Mouse (Mus musculus): ENCODE measurements around the gene Gm21936. TPM values are rescaled to one million over a fixed set of nuclear protein-coding genes. Genes with fewer than 3 reads are reported as not detected.
"Not testable (repeated sequence)": the region's sequence is repeated elsewhere in the genome, so short reads cannot be mapped to it uniquely, and the experiment has no call there.

Gm21936 gene
- polyA plus RNA-seq (2015; fragmentation: Nextera tagmentation; extraction: Ambion mirVana), result not detected in 2 replicates

DNA sequence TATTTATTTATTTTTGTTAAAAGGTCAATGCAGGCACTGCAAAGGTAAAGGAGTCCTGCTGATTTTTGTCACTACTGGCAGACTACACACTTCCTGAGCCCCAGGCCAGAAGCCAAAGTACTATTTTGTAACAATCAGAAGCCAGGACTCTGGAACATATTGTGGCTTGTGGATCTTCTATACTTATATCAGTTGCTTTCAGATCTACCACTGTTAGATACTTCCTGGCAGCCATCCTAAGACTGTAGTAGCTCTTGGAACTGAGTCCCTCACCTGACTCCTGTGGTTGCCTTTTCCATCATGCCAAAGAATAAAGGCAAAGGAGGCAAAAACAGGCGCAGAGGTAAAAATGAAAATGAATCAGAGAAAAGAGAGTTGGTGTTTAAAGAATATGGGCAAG lies at the start of gene Gm21936:
TSS of gene Gm21936 (plus strand) at position 301 of the 400 bp plus-strand sequence.
- H3K27me3 ChIP-seq (replicated peaks); H3K4me3 ChIP-seq (replicated peaks); H3K4me1 ChIP-seq; H3K4me2 ChIP-seq; ATAC-seq (ENCODE audit: insufficient read depth, low FRiP score, low read depth); H3K9me3 ChIP-seq; H3K27ac ChIP-seq; H3K36me3 ChIP-seq; H3K9ac ChIP-seq: not testable (repeated sequence)
- WGBS, result 88% methylated on average over 1 of the region's 1 CpGs

- not testable (repeated sequence) for H3K27me3 ChIP-seq (replicated peaks); ATAC-seq (ENCODE audit: insufficient read depth, low FRiP score, low read depth)
Measured at GRCm38 (mm10) chr12:87775655-87776054, 19.7 kb upstream of the Gm21936 start, which contains the start of gene Gm21319. Gene Gm21319, minus strand, starts transcription at chr12:87775755.

GRCm38 (mm10) chr12:87797971-87798370 lies 2.7 kb downstream of the Gm21936 start:
- H3K4me3 ChIP-seq (replicated peaks); H3K27me3 ChIP-seq (replicated peaks); ATAC-seq (ENCODE audit: insufficient read depth, low FRiP score, low read depth); H3K27ac ChIP-seq; H3K9me3 ChIP-seq; H3K4me1 ChIP-seq; H3K36me3 ChIP-seq; H3K9ac ChIP-seq; H3K4me2 ChIP-seq: not testable (repeated sequence)
- 93% methylated on average over 5 of the region's 5 CpGs for WGBS

More at GRCm38 (mm10) chr12:87775655-87776054, 19.7 kb upstream of the Gm21936 start, which contains the start of gene Gm21319:
- 84% methylated on average over 4 of the region's 4 CpGs for WGBS
- H3K36me3 ChIP-seq; H3K9me3 ChIP-seq; H3K4me2 ChIP-seq; H3K9ac ChIP-seq; H3K4me1 ChIP-seq; H3K4me3 ChIP-seq (replicated peaks); H3K27ac ChIP-seq: not testable (repeated sequence)

- not testable (repeated sequence) for H3K27ac ChIP-seq; H3K4me3 ChIP-seq (replicated peaks); H3K36me3 ChIP-seq; H3K9me3 ChIP-seq; H3K27me3 ChIP-seq (replicated peaks); ATAC-seq (ENCODE audit: insufficient read depth, low FRiP score, low read depth); H3K4me1 ChIP-seq; H3K4me2 ChIP-seq; H3K9ac ChIP-seq
- 81% methylated on average over 6 of the region's 6 CpGs for whole genome bisulfite sequencing
Measured at GRCm38 (mm10) chr12:87816277-87816676, 21.0 kb downstream of the Gm21936 start, which contains the start of gene BB287469. Gene BB287469, plus strand, starts transcription at chr12:87816577.

DNA sequence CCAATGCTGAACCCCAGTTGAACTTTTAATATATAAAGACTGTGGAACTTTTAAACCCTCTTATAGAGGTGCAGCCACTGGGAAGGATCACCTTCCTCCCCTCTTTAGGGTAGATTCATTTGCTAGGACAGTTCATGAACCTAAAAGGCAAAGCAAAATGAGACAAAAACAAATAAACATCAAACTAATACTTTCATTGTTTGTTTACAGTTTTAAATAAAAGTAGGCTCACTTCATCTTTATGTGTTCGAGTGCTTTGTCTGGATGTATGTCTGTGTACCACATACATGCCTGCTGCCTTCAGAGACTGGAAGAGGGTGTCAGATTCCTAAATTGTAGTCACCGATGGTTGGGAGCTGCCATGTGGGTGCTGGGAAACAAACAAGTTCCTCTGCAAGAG lies 46.9 kb downstream of the Gm21936 start, which contains the start of gene Gm2001:
TSS of gene Gm2001 (minus strand) at position 101 of the 400 bp plus-strand sequence.
- not testable (repeated sequence) for H3K9me3 ChIP-seq; ATAC-seq (ENCODE audit: insufficient read depth, low FRiP score, low read depth); H3K4me2 ChIP-seq; H3K27ac ChIP-seq; H3K36me3 ChIP-seq; H3K4me1 ChIP-seq; H3K27me3 ChIP-seq (replicated peaks); H3K4me3 ChIP-seq (replicated peaks); H3K9ac ChIP-seq
- WGBS, result 73% methylated on average over 2 of the region's 2 CpGs

Other genes starting within 250 kb of the Gm21936 start
- gene Oog1, start 192.8 kb upstream of the Gm21936 start, polyA plus RNA-seq (2015; fragmentation: Nextera tagmentation; extraction: Ambion mirVana), result not detected in 2 replicates
- not detected in 2 replicates for gene Gm4027, start 176.6 kb upstream of the Gm21936 start, polyA plus RNA-seq (2015; fragmentation: Nextera tagmentation; extraction: Ambion mirVana)
- not detected in 2 replicates for gene Gm16381, start 150.9 kb upstream of the Gm21936 start, polyA plus RNA-seq (2015; fragmentation: Nextera tagmentation; extraction: Ambion mirVana)
- gene Gm21319, start 19.8 kb upstream of the Gm21936 start, polyA plus RNA-seq (2015; fragmentation: Nextera tagmentation; extraction: Ambion mirVana), result not detected in 2 replicates
- gene BB287469, start 21.1 kb downstream of the Gm21936 start, polyA plus RNA-seq (2015; fragmentation: Nextera tagmentation; extraction: Ambion mirVana), result not detected in 2 replicates
- gene Gm2001, start 46.8 kb downstream of the Gm21936 start, polyA plus RNA-seq (2015; fragmentation: Nextera tagmentation; extraction: Ambion mirVana), result not detected in 2 replicates
- gene Gm2016, start 78.6 kb downstream of the Gm21936 start, polyA plus RNA-seq (2015; fragmentation: Nextera tagmentation; extraction: Ambion mirVana), result not detected in 2 replicates
- not detected in 2 replicates for gene Gm2022, start 99.9 kb downstream of the Gm21936 start, polyA plus RNA-seq (2015; fragmentation: Nextera tagmentation; extraction: Ambion mirVana)
- not detected in 2 replicates for gene Gm2035, start 124.3 kb downstream of the Gm21936 start, polyA plus RNA-seq (2015; fragmentation: Nextera tagmentation; extraction: Ambion mirVana)
- not detected in 2 replicates for gene Gm2042, start 158.6 kb downstream of the Gm21936 start, polyA plus RNA-seq (2015; fragmentation: Nextera tagmentation; extraction: Ambion mirVana)
- gene Gm2075, start 216.3 kb downstream of the Gm21936 start, polyA plus RNA-seq (2015; fragmentation: Nextera tagmentation; extraction: Ambion mirVana), result not detected in 2 replicates
- gene Gm6803, start 223.3 kb downstream of the Gm21936 start, polyA plus RNA-seq (2015; fragmentation: Nextera tagmentation; extraction: Ambion mirVana), result not detected in 2 replicates
- gene Gm2056, start 231.5 kb downstream of the Gm21936 start, polyA plus RNA-seq (2015; fragmentation: Nextera tagmentation; extraction: Ambion mirVana), result not detected in 2 replicates

All from stomach, embryonic 15.5 days (tissue).